Mouse (Mus musculus) cerebellum, postnatal 36 days (tissue): Measurements from ENCODE around the gene Uhrf1.

Experiments
- DNase-seq, 2 experiments: peaks; one replicate each; pipeline ENCODE4 v3.0.0; 2021 to 2022; ENCODE audit warnings: mixed read lengths in 2 of 2

Gene Uhrf1

GRCm38 (mm10) chr17:56350694-56351093 lies 47.6 kb downstream of the Uhrf1 start:
- peak; percentile 88 to 92 for DNase-seq

DNA sequence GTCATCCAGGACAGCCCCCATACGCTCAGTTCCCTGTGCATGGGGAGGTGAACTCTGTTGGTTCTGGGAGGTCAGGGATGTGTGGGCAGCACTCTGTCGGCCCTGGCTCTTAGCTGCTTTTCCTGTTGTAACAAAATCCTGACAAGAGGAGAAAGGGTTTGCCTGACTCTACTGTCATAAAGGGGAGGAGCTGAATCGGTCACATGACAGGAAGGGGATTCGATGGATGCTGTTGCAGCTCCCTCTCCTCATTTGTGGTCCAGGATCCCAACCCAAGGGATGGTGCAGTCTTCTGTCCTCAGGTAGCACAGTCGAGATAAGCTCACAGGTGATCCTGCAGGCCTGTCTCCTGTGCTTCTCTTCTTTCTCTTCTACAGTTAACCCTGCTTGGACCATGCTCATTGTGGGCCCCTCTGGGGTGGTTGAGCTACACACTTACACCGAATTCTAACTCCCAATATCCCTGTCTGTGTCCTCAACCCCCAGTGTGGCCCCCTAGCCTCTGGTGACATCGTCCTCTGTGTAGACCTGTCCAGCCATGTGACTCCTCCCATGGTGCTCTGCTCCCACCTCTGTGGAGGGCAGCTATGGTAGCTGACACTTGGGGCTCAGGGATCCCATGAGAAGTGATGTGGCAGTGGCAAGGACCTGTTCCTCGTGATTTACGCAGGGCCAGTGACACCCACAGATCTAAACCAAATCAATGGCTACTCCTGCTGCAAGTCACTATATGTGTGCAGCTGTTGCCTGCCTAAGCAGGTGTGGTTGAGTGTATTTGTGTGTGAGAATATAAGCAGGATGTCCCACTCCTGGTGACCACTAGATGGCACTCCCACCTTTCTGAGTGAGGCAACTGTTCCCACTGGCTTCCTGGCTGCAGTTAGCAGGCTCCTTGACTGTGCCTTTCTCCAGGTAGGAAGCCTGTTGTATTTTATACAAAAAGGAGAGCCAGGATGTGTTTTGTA lies 54.1 kb downstream of the Uhrf1 start:
- DNase-seq, result peak; percentile 78 to 83

GRCm38 (mm10) chr17:56359183-56359725 lies 56.1 kb downstream of the Uhrf1 start:
- no peak for DNase-seq

DNA sequence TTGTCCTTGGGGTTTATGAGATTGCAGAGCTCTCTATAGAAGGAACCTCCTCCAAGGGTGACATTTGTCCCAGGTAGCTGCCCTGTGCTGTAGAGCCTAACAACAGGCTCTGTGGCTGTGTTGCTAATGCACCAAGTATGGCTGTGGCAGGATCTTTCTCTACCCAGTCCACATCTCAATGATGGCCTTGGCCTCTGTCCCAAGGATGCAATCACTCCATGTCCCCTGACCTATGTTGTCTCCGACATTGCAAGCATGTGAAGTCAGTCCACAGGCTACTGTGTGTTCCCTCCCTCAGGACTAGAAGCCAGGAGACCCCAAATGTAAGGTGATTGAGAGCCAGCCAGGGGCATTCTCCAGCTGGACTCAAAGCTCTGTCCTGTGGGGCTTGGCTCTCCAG lies 56.7 kb downstream of the Uhrf1 start:
- DNase-seq, result no peak

DNA sequence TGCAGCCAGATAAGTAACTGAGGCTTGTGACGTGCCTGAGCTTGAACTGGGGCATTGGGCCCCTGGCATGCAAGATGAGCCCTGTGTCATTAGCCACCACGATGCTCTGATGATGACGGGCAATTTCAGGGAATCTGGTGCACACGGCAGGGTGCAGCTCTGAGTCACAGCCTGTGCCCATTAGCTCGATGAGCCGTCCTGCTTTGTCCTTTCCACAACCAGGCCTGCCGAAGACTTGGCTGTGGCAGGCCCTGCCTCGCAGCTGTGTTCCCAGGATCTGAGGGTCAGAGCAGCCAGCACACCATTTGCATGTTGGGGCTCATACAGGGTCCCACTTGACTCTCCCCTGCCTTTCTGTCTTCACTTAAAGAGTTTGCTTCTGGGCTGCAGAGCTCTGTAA lies 57.3 kb downstream of the Uhrf1 start:
- DNase-seq, result peak; percentile 75 to 80

DNA sequence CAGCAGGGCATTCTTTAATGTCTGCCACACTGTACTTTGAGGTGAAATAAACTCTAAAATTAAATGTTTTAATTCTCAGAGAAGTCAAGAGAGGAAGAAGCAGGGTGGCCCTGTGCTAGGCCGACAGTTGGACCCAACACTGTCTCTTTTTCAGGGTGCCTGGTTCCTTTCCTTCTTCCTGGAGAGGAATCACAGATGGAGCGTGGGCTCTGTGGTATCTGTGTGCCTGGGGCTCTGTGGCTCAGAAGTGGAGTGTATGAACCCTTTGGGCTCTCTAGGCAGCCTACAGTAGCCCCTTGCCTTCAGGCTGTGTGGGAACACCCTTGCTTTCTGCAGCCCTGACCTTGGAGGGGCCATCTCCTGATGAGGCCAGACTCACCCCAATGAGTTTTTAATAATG lies 58.4 kb downstream of the Uhrf1 start:
- no peak for DNase-seq

DNA sequence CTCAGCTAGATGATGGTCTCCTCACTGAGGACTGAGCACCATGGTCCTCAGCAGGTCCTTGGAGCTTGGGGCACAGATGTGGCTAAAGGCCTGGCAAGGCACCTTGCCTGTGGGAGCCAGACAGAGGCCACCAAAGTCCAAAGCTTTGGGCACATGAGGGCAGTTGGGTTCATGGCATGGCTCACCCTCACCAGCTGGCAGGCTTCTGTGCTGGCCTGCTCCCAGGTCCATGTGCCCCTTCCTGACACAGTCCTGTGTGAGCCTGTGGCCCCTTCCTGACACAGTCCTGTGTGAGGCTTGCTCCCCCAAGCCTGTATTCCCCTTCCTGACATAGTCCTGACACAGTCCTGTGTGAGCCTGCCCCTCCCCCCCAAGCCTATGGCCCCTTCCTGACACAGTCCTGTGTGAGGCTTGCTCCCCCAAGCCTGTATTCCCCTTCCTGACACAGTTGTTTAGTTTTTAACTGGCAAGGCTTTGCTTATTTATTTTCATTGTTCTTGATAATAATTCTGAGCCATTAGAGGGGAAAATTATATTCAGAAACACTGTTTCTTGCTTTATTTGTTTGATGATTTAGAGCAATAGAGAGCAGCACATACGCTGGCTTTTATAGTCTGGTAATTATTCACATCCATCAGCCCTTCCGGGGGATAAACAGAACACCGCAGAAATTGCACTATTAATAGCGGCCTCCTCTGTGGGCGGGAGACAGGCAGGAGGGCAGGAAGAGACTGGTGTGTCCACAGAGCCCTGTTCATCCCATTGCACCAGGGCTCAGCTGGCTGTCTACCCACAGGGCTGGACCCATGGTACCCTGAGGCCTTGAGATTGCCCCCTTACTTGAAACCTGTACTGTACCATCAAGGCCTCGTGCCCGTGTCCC lies 62.9 kb downstream of the Uhrf1 start:
- DNase-seq, result no peak

DNA sequence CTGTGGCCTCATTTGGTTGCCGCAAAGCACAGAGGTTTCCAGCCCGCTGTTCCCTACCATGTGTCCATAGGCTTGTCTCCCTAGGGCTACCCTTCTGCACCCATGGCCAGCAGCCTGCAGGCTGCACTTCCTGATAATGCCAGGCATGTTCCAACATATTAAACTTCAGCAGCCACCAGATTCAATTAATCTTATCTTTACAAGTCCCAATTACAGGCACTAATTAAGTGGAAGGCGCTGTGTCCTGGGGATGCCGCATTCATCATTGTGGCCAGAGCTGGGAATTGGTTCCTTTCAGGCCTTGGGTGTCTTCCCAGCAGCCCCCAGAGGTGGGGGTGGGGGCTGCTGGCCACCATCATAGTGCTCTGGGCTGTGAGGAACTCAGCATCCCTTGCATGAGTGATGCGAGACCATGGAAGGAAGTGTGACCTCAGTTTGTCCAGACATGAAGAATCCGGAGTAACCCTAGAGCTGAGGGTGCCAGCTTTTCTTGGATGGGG lies 65.2 kb downstream of the Uhrf1 start:
- no peak for DNase-seq

DNA sequence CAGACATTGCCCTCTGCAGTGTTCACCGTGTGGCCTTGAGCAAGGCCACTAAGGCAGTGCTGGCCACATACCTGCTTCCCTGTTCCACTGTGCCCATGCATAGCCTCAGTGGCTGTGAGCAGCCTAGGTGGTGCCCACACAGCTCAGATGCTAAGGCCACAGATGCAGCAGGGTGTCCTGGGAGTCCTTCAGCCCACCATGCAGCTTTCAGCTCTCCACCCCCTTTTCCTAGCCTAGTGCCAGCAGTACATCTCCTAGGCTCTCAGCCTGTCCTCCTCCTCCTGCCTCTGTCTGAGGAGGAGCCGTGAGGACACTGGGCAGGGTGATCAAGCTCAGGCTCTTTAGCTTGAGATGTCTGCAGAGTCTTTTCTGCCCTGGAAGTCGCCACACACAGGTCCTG lies 67.0 kb downstream of the Uhrf1 start:
- no peak for DNase-seq

- DNase-seq, result no peak
These were observed 68.0 kb downstream of the Uhrf1 start for GRCm38 (mm10) chr17:56371029-56371660.

DNA sequence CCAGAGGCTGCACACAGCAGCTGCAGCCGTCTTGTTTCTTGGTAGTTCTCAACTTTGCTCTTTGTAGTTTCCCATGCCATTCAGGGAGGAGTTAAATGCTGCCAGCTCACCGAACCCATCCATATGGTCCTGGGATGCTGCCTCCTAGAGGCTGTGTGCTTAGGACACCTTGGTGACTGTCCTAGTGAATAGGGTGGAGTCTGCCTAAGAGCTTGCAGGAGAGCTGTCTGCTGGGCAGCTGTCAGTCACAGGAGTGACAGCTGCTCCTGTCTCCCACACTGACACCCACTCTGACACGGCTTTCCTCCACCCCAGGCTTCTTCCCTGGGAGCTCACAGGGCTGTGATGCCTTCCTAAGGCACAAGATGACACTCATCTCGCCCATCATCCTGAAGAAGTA lies 69.0 kb downstream of the Uhrf1 start:
- DNase-seq, result no peak
